Mouse (Mus musculus): ENCODE measurements around the gene Pxdc1.

Pxdc1 gene

GRCm38 (mm10) chr13:34602757-34603156, 50.5 kb downstream of the Pxdc1 start:
- no peak for DNase-seq (ENCODE audit: extremely low read depth, insufficient read length, low spot score)

DNA sequence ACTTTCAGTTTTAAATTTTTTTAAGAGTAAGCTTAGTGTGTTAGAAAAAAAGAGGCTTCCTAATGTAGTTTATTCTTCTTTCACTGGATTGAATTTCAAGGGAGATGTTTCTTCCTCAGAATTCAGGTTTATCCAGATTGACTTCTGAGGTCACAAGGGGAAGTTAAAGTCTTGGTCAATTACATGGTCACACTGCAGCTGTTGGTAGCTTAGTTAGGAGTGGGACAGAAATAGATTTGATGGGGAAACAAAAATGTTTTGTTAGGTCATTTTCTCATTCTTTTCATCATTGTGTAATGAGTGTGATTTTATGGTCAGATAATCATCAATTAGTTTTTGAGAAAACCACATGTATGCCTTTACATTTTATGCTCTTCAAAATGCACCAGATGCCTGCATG, 56.5 kb downstream of the Pxdc1 start:
- no peak for DNase-seq (ENCODE audit: extremely low read depth, insufficient read length, low spot score)

Data from 3134 (cell line).